Mouse (Mus musculus) lung, embryonic 15.5 days (tissue): ENCODE measurements around the gene Rnf113a2. TPM values are rescaled to one million over a fixed set of nuclear protein-coding genes. Genes with fewer than 3 reads are reported as not detected.

ENCODE experiments used
- ATAC-seq: fragments of 200-750 bp; cut with Nextera tagmentation; 2 replicates; pipeline ENCODE4 v1.8.0; 2017; ENCODE audit warnings: moderate number of reproducible peaks, borderline replicate concordance; ENCODE audit not compliant: low FRiP score, low TSS enrichment; ENCODE audit errors: extremely low read depth
- H3K27ac ChIP-seq: fragments of 300-500 bp; sonication (generic); 2 replicates; pipeline ENCODE4 v1.5.1; 2015; ENCODE audit warnings: moderate library complexity, mild to moderate bottlenecking, inconsistent platforms
- H3K27me3 ChIP-seq: fragments of 300-500 bp; sonication (generic); 2 replicates; pipeline ENCODE4 v1.6.1; 2015; ENCODE audit warnings: inconsistent platforms
- H3K36me3 ChIP-seq: fragments of 300-500 bp; sonication (generic); 2 replicates; pipeline ENCODE4 v1.6.1; 2015; ENCODE audit warnings: inconsistent platforms
- H3K4me1 ChIP-seq: fragments of 300-500 bp; sonication (generic); 2 replicates; pipeline ENCODE4 v1.6.1; 2015; ENCODE audit warnings: inconsistent platforms
- H3K4me2 ChIP-seq: fragments of 300-500 bp; sonication (generic); 2 replicates; pipeline ENCODE4 v1.6.1; 2015; ENCODE audit warnings: inconsistent platforms, mild to moderate bottlenecking, moderate library complexity
- H3K4me3 ChIP-seq: fragments of 300-500 bp; sonication (generic); 2 replicates; pipeline ENCODE4 v1.5.1; 2015; ENCODE audit warnings: mild to moderate bottlenecking, inconsistent platforms
- H3K9ac ChIP-seq: fragments of 300-500 bp; sonication (generic); 2 replicates; pipeline ENCODE4 v1.6.1; 2015; ENCODE audit warnings: inconsistent platforms
- H3K9me3 ChIP-seq: fragments of 300-500 bp; sonication (generic); 2 replicates; pipeline ENCODE4 v1.6.1; 2016; ENCODE audit warnings: inconsistent platforms
- WGBS: fragments of 180-500 bp; shearing (Covaris S2); methylation state at CpG from one replicate; pipeline ENCODE4 v1.1.7; 2015; 5-methylcytosine and 5-hydroxymethylcytosine counted together
- polyA plus RNA-seq: library from polyadenylated mRNA; unstranded; fragments of >200 nt; fragmentation: Nextera tagmentation; extraction: Ambion mirVana; gene quantifications from 2 replicates; pipeline ENCODE4 v1.2.1, GENCODE M21; 2015

Gene Rnf113a2
- polyA plus RNA-seq, 1 experiment from 2014 or later: 24.2 TPM

GRCm38 (mm10) chr12:84451801-84452200 lies 34.8 kb downstream of the Rnf113a2 start:
- H3K4me2 ChIP-seq: peak overlapping the region; percentile 95
- H3K27me3 ChIP-seq: no peaks in the 10 kb centered on the region; the same call in 1 of the 2 replicates
- peak overlapping the region; percentile 64 for H3K27ac ChIP-seq
- peak overlapping the region; percentile 78 for H3K4me3 ChIP-seq
- H3K36me3 ChIP-seq: 0 out of 2 replicates have a peak, but pooled peaks cover 1% of the 10 kb centered on the region
- peak overlapping the region; percentile 68 for H3K9ac ChIP-seq
- ATAC-seq: no peak
- H3K9me3 ChIP-seq: no peaks in the 10 kb centered on the region
- WGBS: under 1% methylated on average over 11 of the region's 11 CpGs
- H3K4me1 ChIP-seq: peaks cover 21% of the 10 kb centered on the region

GRCm38 (mm10) chr12:84456911-84457310 lies 39.9 kb downstream of the Rnf113a2 start:
- peaks cover 27% of the 10 kb centered on the region for H3K36me3 ChIP-seq
- no peak overlapping the region for H3K4me2 ChIP-seq
- no peaks in the 10 kb centered on the region for H3K9me3 ChIP-seq
- no peak for ATAC-seq
- H3K27me3 ChIP-seq: no peaks in the 10 kb centered on the region
- WGBS: 88% methylated on average over 3 of the region's 3 CpGs
- no peak overlapping the region for H3K9ac ChIP-seq
- H3K4me1 ChIP-seq: peaks cover 11% of the 10 kb centered on the region
- no peak overlapping the region for H3K4me3 ChIP-seq
- H3K27ac ChIP-seq: no peak overlapping the region

- H3K27ac ChIP-seq: no peak overlapping the region
- H3K4me1 ChIP-seq: no peaks in the 10 kb centered on the region
- H3K36me3 ChIP-seq: peaks cover 48% of the 10 kb centered on the region
- WGBS: 46% methylated on average over 1 of the region's 1 CpGs
- no peaks in the 10 kb centered on the region for H3K27me3 ChIP-seq
- ATAC-seq: no peak
- no peak overlapping the region for H3K4me3 ChIP-seq
- H3K4me2 ChIP-seq: no peak overlapping the region
- H3K9ac ChIP-seq: no peak overlapping the region
- no peaks in the 10 kb centered on the region for H3K9me3 ChIP-seq
These were observed 42.8 kb downstream of the Rnf113a2 start for GRCm38 (mm10) chr12:84459845-84460244.

- Histone ChIP-seq H3K27me3 (no peaks in the 10 kb centered on the region), H3K27ac (no peak overlapping the region), H3K36me3 (peaks cover 49% of the 10 kb centered on the region), H3K9ac (no peak overlapping the region), H3K4me3 (no peak overlapping the region), H3K4me2 (no peak overlapping the region), H3K4me1 (no peaks in the 10 kb centered on the region), H3K9me3 (no peaks in the 10 kb centered on the region)
- ATAC-seq: no peak
- 90% methylated on average over 5 of the region's 5 CpGs for WGBS
These were observed 44.4 kb downstream of the Rnf113a2 start for GRCm38 (mm10) chr12:84461416-84461815.

GRCm38 (mm10) chr12:84462856-84463255 lies 45.9 kb downstream of the Rnf113a2 start:
- H3K4me2 ChIP-seq: no peak overlapping the region
- H3K27me3 ChIP-seq: no peaks in the 10 kb centered on the region
- H3K4me1 ChIP-seq: no peaks in the 10 kb centered on the region
- peaks cover 42% of the 10 kb centered on the region for H3K36me3 ChIP-seq
- no peak overlapping the region for H3K27ac ChIP-seq
- H3K9me3 ChIP-seq: no peaks in the 10 kb centered on the region
- no peak overlapping the region for H3K9ac ChIP-seq
- ATAC-seq: no peak
- 85% methylated on average over 3 of the region's 3 CpGs for WGBS
- H3K4me3 ChIP-seq: no peak overlapping the region

Other genes with a start within 250 kb of the Rnf113a2 start
- 11.7 and 12.5 TPM in 2 replicates for gene Elmsan1, start 198.3 kb upstream of the Rnf113a2 start, polyA plus RNA-seq
- gene Ptgr2, start 132.0 kb upstream of the Rnf113a2 start, polyA plus RNA-seq: 21.8 and 25.9 TPM in 2 replicates
- 81.4 and 86.9 TPM in 2 replicates for gene Zfp410, start 100.3 kb upstream of the Rnf113a2 start, polyA plus RNA-seq
- 49.4 and 50.0 TPM in 2 replicates for gene Coq6, start 55.5 kb upstream of the Rnf113a2 start, polyA plus RNA-seq
- 3.8 TPM in 2 replicates for gene Fam161b, start 55.4 kb upstream of the Rnf113a2 start, polyA plus RNA-seq
- gene Entpd5, start 8.2 kb upstream of the Rnf113a2 start, polyA plus RNA-seq: 18.3 and 19.0 TPM in 2 replicates
- 1.6 and 2.4 TPM in 2 replicates for gene Bbof1, start 8.1 kb upstream of the Rnf113a2 start, polyA plus RNA-seq
- gene Aldh6a1, start 33.8 kb downstream of the Rnf113a2 start, polyA plus RNA-seq: 39.1 and 40.5 TPM in 2 replicates
- 21.6 and 22.2 TPM in 2 replicates for gene Lin52, start 34.2 kb downstream of the Rnf113a2 start, polyA plus RNA-seq
- gene Vsx2, start 152.6 kb downstream of the Rnf113a2 start, polyA plus RNA-seq: not detected in 2 replicates
- gene Abcd4, start 200.2 kb downstream of the Rnf113a2 start, polyA plus RNA-seq: 11.9 and 14.5 TPM in 2 replicates
- 0.06 TPM in 1 of 2 replicates, not detected in the other for gene Vrtn, start 223.8 kb downstream of the Rnf113a2 start, polyA plus RNA-seq